Mouse (Mus musculus) layer of hippocampus, adult 18-20 months (tissue): ENCODE data around the gene Chst7. TPM values are rescaled to one million over a fixed set of nuclear protein-coding genes. Genes with fewer than 3 reads are reported as not detected.

Source experiments
- DNase-seq, 2 experiments: peaks; one replicate each; pipeline ENCODE4 v3.0.0; 2022; ENCODE audit warnings: low spot score in 2 of 2
- long read RNA-seq: library from polyadenylated mRNA; stranded (forward); transcript quantifications from one replicate; pipeline ENCODE4 v2.0.0, GENCODE M21; 2021
- total RNA-seq, 2 experiments: library from RNA; stranded (reverse); gene quantifications; 2 replicates each; pipeline ENCODE4 v1.2.3; 2021

The Chst7 gene
- 1 to 10 TPM; 3.5 to 6.9 TPM for total RNA-seq
- long read RNA-seq, partial matches to known transcripts: 0 of 3 reads
- long read RNA-seq, other reads (novel, unspliced or antisense): 0 of 3 reads

- peak; percentile 3 to 13 for DNase-seq
Observed at GRCm38 (mm10) chrX:20059381-20059971, at the start of gene Chst7. TSS of gene Chst7 (plus strand) at chrX:20059560.

- DNase-seq: no peak
Observed at GRCm38 (mm10) chrX:20012211-20012610, 47.1 kb upstream of the Chst7 start.

- DNase-seq: peak in 1 of 2 experiments; percentile 16
Observed at GRCm38 (mm10) chrX:20020942-20021341, 38.4 kb upstream of the Chst7 start.

GRCm38 (mm10) chrX:20060096-20060768, 872 bp downstream of the Chst7 start:
- no peak for DNase-seq

GRCm38 (mm10) chrX:20060769-20061315, 1.5 kb downstream of the Chst7 start:
- DNase-seq: no peak

GRCm38 (mm10) chrX:20061764-20062480, 2.6 kb downstream of the Chst7 start:
- DNase-seq: no peak

- DNase-seq: no peak
Observed at GRCm38 (mm10) chrX:20066636-20067035, 7.3 kb downstream of the Chst7 start.

- no peak for DNase-seq
Observed at GRCm38 (mm10) chrX:20070196-20070595, 10.8 kb downstream of the Chst7 start.

- DNase-seq: no peak
Observed at GRCm38 (mm10) chrX:20117717-20118116, 58.4 kb downstream of the Chst7 start.

- no peak for DNase-seq
Observed at GRCm38 (mm10) chrX:20125481-20125880, 66.1 kb downstream of the Chst7 start.

GRCm38 (mm10) chrX:20128951-20129350, 69.6 kb downstream of the Chst7 start:
- DNase-seq: no peak

GRCm38 (mm10) chrX:20129466-20129865, 70.1 kb downstream of the Chst7 start:
- DNase-seq: no peak

Other genes starting within 250 kb of the Chst7 start
- 10 to 100 TPM; 62.2 to 63.5 TPM for gene Slc9a7, start 232.2 kb downstream of the Chst7 start, total RNA-seq